Mouse (Mus musculus) neural tube, embryonic 14.5 days (tissue): ENCODE results near the gene Cog3. TPM values are rescaled to one million over a fixed set of nuclear protein-coding genes. Genes with fewer than 3 reads are reported as not detected.
"Not testable (repeated sequence)": the region's sequence is repeated elsewhere in the genome, so short reads cannot be mapped to it uniquely, and the experiment has no call there.

Source experiments
- ATAC-seq: fragments of 200-750 bp; cut with Nextera tagmentation; 2 replicates; pipeline ENCODE4 v1.8.0; 2017; ENCODE audit warnings: low read depth, mild to moderate bottlenecking, moderate TSS enrichment, moderate library complexity
- H3K27ac ChIP-seq: fragments of 300-500 bp; sonication (generic); 2 replicates; pipeline ENCODE4 v1.5.1; 2014; ENCODE audit warnings: low read depth, mild to moderate bottlenecking, control low read depth, low read length, moderate library complexity, mixed read lengths
- H3K27me3 ChIP-seq: fragments of 300-500 bp; sonication (generic); 2 replicates; pipeline ENCODE4 v1.6.1; 2014; ENCODE audit warnings: low read length; ENCODE audit not compliant: control insufficient read depth, insufficient read depth
- H3K36me3 ChIP-seq: fragments of 300-500 bp; sonication (generic); 2 replicates; pipeline ENCODE4 v1.6.1; 2014; ENCODE audit warnings: low read length, mixed read lengths; ENCODE audit not compliant: control insufficient read depth, insufficient read depth
- H3K4me1 ChIP-seq: fragments of 300-500 bp; sonication (generic); 2 replicates; pipeline ENCODE4 v1.6.1; 2014; ENCODE audit warnings: low read length; ENCODE audit not compliant: control insufficient read depth, insufficient read depth
- H3K4me2 ChIP-seq: fragments of 300-500 bp; sonication (generic); 2 replicates; pipeline ENCODE4 v1.6.1; 2014; ENCODE audit warnings: mild to moderate bottlenecking, low read depth, low read length, control low read depth
- H3K4me3 ChIP-seq: fragments of 300-500 bp; sonication (generic); 2 replicates; pipeline ENCODE4 v1.5.1; 2014; ENCODE audit warnings: low read depth, low read length, control low read depth, mixed read lengths
- H3K9ac ChIP-seq: fragments of 300-500 bp; sonication (generic); replicated peaks from 2 replicates; pipeline ENCODE4 v1.6.1; 2014; ENCODE audit warnings: low read depth, mild to moderate bottlenecking, control low read depth, low read length, mixed read lengths
- H3K9me3 ChIP-seq: fragments of 300-500 bp; sonication (generic); 2 replicates; pipeline ENCODE4 v1.6.1; 2016; ENCODE audit warnings: low read length; ENCODE audit not compliant: control insufficient read depth
- WGBS: fragments of 180-500 bp; shearing (Covaris S2); extraction: QIAGEN DNeasy Blood & Tissue Kit; methylation state at CpG from one replicate; pipeline ENCODE4 v1.1.7; 2014; 5-methylcytosine and 5-hydroxymethylcytosine counted together
- polyA plus RNA-seq: library from polyadenylated mRNA; unstranded; fragments of >200 nt; fragmentation: Nextera tagmentation; extraction: Ambion mirVana; gene quantifications from 2 replicates; pipeline ENCODE4 v1.2.1, GENCODE M21; 2014

Cog3 gene
- polyA plus RNA-seq, 1 experiment from 2014 or later: 20.3 TPM

DNA sequence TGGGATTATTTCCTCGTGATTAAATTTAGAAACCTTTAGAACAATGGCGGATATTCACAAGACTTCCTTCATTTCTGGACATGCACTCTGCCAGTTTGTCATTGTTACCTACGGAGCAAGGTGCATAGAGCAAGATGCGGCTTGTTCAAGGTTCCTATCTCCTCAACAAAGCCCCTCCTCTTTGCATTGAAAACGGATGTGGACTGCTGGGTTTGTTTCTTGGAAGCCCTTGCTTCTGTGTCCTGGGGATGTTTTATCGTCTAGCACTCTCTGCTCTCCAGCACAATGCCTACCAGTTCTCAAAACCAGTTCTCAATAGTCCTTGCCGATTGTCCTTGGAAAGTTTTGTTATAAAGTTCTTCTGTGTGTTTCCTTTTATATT, 33.5 kb upstream of the Cog3 start:
- H3K4me1 ChIP-seq: no peaks in the 10 kb centered on the region
- H3K36me3 ChIP-seq: no peaks in the 10 kb centered on the region
- 37% methylated on average over 7 of the region's 7 CpGs for WGBS
- ATAC-seq: no peak
- no peak overlapping the region for H3K27ac ChIP-seq
- peak overlapping the region; percentile 57; the same call in 1 of the 2 replicates for H3K4me2 ChIP-seq
- no peaks in the 10 kb centered on the region for H3K9me3 ChIP-seq
- H3K4me3 ChIP-seq: no peak overlapping the region
- H3K9ac ChIP-seq: no peak overlapping the region
- no peaks in the 10 kb centered on the region for H3K27me3 ChIP-seq

DNA sequence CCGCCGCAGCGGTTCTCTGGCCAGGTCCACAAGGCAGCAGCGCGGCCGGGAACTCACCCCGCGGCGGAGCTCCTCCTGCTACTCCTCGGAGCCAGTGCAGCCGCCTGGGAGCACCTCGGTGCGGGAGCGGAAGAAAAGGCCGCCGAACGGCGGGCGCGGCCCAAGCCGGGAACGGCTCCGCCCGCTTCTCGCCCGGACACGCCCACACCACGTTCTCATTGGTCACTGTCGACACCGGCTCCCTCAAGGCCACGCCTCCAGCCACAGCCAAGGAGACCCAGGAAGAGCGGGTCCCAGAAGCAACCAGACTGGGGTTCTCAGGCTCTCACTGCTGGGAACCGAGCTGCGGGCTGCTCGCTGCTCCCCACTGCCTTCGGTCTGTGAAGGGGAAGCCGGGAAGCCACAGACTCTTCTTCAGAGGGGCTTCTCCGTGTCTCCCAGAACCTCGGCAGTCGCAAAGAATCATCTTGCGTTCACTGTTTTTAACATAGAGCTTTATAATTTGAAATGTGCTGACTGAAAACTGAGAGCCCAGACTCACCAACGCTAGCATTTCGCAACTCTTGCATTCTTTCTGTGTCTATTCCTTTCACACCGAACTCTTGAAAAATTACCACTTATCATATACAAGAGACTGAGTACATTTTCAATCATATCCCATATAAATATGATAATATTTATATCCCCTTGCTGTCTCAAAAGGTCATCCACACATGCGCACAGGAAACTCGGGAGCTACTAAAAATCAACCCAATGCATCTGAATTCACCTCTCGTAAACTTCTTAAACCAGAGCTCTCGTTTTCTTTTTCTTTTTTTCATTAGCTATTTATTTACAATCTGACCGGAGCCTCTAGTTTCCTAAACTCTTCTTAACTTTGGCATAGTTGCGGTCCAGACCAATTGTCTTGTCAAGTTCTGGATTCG, 32.8 kb upstream of the Cog3 start, which contains the start of gene Slc25a30:
TSS of gene Slc25a30 (minus strand) at position 170 of the 926 bp plus-strand sequence.
- Histone ChIP-seq H3K9ac (peak within 1 kb of the TSS; percentile 78), H3K27ac (peak within 1 kb of the TSS; percentile 90), H3K27me3 (no peaks in the 10 kb centered on the region), H3K4me2 (peak within 1 kb of the TSS; percentile 57), H3K9me3 (no peaks in the 10 kb centered on the region), H3K4me3 (peak within 1 kb of the TSS; percentile 70), H3K36me3 (no peaks in the 10 kb centered on the region), H3K4me1 (no peaks in the 10 kb centered on the region)
- 6% methylated on average over 50 of the region's 51 CpGs for WGBS
- ATAC-seq: peak; percentile 99

DNA sequence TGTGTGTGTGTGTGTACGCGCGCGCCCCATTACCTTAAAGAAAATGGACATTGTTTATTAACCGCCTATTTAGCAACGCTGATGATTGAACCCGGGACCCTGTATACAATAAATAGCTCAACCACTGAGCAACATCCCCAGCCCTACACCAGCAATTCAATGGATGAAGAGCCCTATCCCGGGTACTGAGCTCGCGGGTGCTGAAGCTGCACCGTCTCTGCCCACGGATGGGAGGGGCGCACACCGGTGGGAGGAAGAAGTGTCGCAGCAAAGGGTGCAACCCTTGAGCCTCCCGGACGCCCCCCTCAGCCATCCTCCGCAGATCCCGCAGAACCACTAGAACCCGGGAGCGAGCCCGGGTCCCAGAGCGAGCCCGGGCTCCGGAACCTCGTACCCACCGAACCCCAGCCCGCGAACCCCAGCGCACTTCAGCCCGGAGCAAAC, 32.1 kb upstream of the Cog3 start:
- H3K36me3 ChIP-seq: no peaks in the 10 kb centered on the region
- no peaks in the 10 kb centered on the region for H3K4me1 ChIP-seq
- ATAC-seq: peak; percentile 84
- H3K9me3 ChIP-seq: no peaks in the 10 kb centered on the region
- H3K27ac ChIP-seq: peak overlapping the region; percentile 90
- no peaks in the 10 kb centered on the region for H3K27me3 ChIP-seq
- under 1% methylated on average over 30 of the region's 31 CpGs for WGBS
- H3K4me2 ChIP-seq: peak overlapping the region; percentile 57
- peak overlapping the region; percentile 78 for H3K9ac ChIP-seq
- H3K4me3 ChIP-seq: peak overlapping the region; percentile 70

DNA sequence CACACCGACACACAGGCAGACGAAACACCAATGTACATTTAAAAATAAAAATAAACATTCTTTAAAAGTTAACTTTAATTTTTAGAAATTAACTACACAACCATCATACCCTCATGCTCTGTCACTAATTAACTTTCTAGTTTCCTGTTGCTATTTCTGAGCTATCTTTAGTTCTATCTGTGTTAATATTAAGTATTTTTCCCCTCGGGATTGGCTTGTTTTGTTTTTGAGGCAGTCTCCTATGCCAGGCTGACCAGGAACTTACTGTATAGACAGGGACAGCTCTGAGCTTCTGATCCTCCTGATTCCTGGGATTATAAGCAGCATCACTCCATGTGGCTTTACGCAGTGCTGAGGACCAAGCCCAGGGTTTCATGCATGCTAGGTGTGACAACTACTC, 25.6 kb upstream of the Cog3 start:
- Histone ChIP-seq H3K27ac (no peak overlapping the region), H3K9ac (no peak overlapping the region), H3K4me1 (peaks cover 5% of the 10 kb centered on the region; the same call in 1 of the 2 replicates), H3K27me3 (no peaks in the 10 kb centered on the region), H3K9me3 (no peaks in the 10 kb centered on the region), H3K4me3 (no peak overlapping the region), H3K4me2 (no peak overlapping the region), H3K36me3 (no peaks in the 10 kb centered on the region)
- no peak for ATAC-seq
- 95% methylated on average over 4 of the region's 4 CpGs for WGBS

DNA sequence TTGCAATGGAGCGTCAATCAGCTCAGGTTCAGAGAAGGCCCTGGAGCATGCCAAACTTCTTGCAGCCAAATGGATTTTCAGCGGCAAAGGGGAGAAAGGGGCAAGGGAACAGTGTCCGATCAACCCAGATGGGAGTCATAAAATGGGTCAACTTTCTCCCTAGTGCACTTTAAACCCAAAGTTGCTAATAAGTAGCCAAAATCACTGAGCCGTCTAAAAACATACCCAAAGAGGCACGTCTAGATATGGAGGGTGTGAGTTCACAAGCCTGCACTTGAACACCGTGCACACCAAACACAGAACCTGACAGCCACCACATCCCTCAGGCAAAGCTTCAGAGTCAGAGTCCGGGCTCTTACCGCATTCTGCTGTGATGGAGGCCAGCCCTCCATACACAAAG, 22.3 kb upstream of the Cog3 start:
- H3K4me1 ChIP-seq: peaks cover 5% of the 10 kb centered on the region; the same call in 1 of the 2 replicates
- no peaks in the 10 kb centered on the region for H3K36me3 ChIP-seq

DNA sequence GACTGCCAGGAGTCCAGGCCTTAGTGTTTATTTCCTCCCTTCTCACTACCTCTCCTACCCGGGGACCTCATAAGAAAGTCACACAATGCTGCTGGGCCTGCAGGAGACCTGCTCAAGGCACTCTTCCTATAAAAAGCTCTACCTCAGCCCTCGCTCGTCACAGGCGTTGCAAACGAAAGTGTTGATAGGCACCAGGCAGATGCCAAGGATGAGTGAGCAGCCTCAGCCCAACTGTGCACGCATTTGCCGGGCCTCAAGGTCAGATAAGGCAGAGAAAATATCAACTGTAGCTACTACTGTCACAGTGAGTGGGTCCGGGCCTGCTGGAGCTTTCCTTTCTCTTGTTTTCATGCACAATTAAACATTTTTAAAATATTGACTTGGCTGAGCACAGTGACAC, 19.1 kb upstream of the Cog3 start:
- Histone ChIP-seq H3K27me3 (no peaks in the 10 kb centered on the region), H3K9me3 (no peaks in the 10 kb centered on the region), H3K4me3 (no peak overlapping the region), H3K27ac (no peak overlapping the region), H3K36me3 (peaks cover 13% of the 10 kb centered on the region; the same call in 1 of the 2 replicates), H3K4me1 (peaks cover 5% of the 10 kb centered on the region; the same call in 1 of the 2 replicates), H3K9ac (no peak overlapping the region), H3K4me2 (no peak overlapping the region)
- 83% methylated on average over 8 of the region's 8 CpGs for WGBS
- 0 out of 2 replicates have a peak, but pooled peaks have one; percentile 13 for ATAC-seq

More for the DNA sequence above, 22.3 kb upstream of the Cog3 start:
- no peak for ATAC-seq
- Histone ChIP-seq H3K27me3 (no peaks in the 10 kb centered on the region), H3K4me2 (no peak overlapping the region), H3K9ac (no peak overlapping the region), H3K27ac (no peak overlapping the region), H3K4me3 (no peak overlapping the region), H3K9me3 (no peaks in the 10 kb centered on the region)
- WGBS: 94% methylated on average over 8 of the region's 8 CpGs

DNA sequence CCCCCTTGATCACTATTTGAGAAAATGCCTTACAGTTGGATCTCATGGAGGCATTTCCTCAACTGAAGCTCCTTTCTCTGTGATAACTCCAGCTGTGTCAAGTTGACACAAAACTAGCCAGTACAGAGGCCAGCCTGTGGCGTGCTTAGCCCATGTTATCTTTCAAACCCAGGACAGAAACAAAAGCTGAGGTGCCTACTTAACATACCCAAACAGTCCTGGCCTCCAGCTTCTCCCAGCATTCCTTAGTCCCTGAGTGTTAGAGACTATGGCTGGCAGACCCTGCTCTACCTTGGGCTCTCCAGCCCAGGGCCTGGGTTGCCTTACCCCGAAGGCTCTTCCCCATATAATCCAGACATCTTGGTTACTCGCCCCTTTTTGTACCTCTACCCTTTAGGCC, 18.1 kb upstream of the Cog3 start:
- H3K27me3 ChIP-seq, H3K9ac ChIP-seq, H3K4me2 ChIP-seq, ATAC-seq, H3K4me1 ChIP-seq, H3K9me3 ChIP-seq, H3K4me3 ChIP-seq, H3K27ac ChIP-seq: not testable (repeated sequence)
- WGBS: 90% methylated on average over 3 of the region's 3 CpGs
- H3K36me3 ChIP-seq: peaks cover 13% of the 10 kb centered on the region; the same call in 1 of the 2 replicates

DNA sequence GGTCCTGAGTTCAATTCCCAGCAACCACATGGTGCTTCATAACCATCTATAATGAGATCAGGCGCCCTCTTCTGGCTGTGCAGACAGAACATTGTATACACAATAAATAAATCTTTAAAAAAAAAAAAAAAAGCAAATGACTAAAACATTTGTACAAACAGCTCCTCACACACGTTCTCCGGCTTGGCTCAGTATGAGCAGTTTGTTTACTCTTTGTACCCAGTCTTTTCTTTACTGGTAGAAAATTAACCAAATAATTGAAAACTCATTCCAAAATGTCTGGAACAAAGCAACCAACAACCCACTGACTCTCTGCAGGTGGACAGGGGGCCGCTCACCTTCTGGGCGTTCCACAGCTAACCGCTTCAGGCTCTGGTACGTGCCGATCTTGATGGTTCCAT, 16.8 kb upstream of the Cog3 start:
- Histone ChIP-seq H3K9me3 (no peaks in the 10 kb centered on the region), H3K9ac (no peak overlapping the region), H3K27me3 (no peaks in the 10 kb centered on the region), H3K4me3 (no peak overlapping the region), H3K4me2 (no peak overlapping the region), H3K27ac (no peak overlapping the region), H3K36me3 (peaks cover 13% of the 10 kb centered on the region; the same call in 1 of the 2 replicates), H3K4me1 (no peaks in the 10 kb centered on the region)
- ATAC-seq: no peak
- 95% methylated on average over 8 of the region's 8 CpGs for WGBS

DNA sequence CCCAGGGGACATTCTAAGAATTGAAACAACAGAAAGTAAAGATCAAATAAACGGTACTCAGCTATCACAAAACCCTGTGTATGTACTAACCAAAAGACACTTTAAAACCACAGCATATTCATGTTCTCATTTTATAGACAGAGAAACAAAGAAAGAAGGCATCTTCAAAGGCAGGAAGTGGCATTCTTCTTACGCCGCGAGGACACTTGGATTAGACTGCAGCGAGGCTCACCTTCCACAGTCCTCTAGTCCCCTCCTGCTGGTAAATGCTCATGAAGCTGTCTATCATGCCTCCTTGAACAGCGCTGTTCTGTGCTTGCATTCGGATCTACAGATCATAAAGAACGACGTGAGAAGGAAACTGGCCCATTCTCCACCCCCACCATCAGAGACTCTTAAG, 15.0 kb upstream of the Cog3 start:
- Histone ChIP-seq H3K27me3 (no peaks in the 10 kb centered on the region), H3K9me3 (no peaks in the 10 kb centered on the region), H3K4me2 (no peak overlapping the region), H3K27ac (no peak overlapping the region), H3K36me3 (peaks cover 13% of the 10 kb centered on the region; the same call in 1 of the 2 replicates), H3K4me3 (no peak overlapping the region), H3K4me1 (no peaks in the 10 kb centered on the region), H3K9ac (no peak overlapping the region)
- 71% methylated on average over 9 of the region's 9 CpGs for WGBS
- ATAC-seq: no peak
